Mouse (Mus musculus): ENCODE data around the gene Ltbp1. TPM values are rescaled to one million over a fixed set of nuclear protein-coding genes. Genes with fewer than 3 reads are reported as not detected.
A peak's percentile ranks its signal among the peaks of the same experiment; 100 is the strongest.

The Ltbp1 gene
- polyA plus RNA-seq, 1 experiment = 12.2 TPM

DNA sequence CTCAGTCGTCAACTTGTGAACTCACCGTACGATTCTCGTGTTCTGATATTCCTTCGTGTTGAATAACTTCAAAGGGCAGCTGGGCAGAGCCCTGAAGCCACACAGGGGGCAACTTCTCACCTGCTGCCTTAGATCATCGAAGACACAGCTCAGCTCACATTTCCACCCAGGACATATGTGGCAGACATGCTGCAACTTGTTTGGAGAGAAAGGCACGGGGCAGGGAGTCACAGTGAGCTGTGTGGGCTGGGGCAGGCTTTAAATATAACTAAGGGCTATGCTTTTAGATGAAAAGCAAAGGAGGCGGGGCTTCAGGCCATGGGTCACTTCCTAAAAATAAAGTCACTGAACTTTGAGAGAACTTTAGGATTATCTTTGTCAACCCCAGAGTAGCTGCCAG, 51.3 kb downstream of the Ltbp1 start:
- Histone ChIP-seq H3K4me3 (ENCODE audit: low read depth, low read length) (no peak overlapping the region), H3K27ac (ENCODE audit: insufficient read depth, low read depth, low read length) (no peak overlapping the region), H3K4me1 (ENCODE audit: control insufficient read depth, insufficient read depth, insufficient read length, low read length) (no peaks in the 10 kb centered on the region), H3K36me3 (ENCODE audit: control insufficient read depth, insufficient read depth, low read length) (no peaks in the 10 kb centered on the region), H3K27me3 (ENCODE audit: control insufficient read depth, insufficient read depth, low read length) (no peaks in the 10 kb centered on the region)
- TF ChIP-seq CTCF (IDR thresholded peaks at IDR 0.05; ENCODE audit: extremely low read depth, insufficient read length, insufficient replicate concordance, low read depth, low read length) (no peak), POLR2A (IDR thresholded peaks at IDR 0.05; ENCODE audit: low read depth, low read length) (no peak)
- WGBS = 59% methylated on average over 8 of the region's 8 CpGs

DNA sequence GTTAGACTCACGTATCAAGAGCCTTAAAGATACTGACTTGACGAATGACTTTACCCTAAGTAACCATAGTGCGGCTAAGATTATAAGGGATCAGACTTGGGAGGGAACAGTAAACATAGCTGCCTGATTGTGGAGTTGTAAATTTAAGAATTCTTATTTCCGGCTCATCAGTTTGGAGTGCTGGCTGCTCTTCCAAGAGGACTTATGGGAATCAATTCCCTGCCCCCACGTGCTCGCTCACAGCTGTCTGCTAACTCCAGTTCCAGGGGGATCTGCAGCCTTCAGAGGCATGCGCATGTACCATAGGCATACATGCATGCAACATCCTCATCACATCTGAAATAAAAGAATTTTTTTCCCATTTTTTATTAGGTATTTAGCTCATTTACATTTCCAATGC, 61.0 kb downstream of the Ltbp1 start:
- Histone ChIP-seq H3K27me3 (ENCODE audit: control insufficient read depth, insufficient read depth, low read length) (no peaks in the 10 kb centered on the region), H3K4me1 (ENCODE audit: control insufficient read depth, insufficient read depth, insufficient read length, low read length) (no peaks in the 10 kb centered on the region), H3K36me3 (ENCODE audit: control insufficient read depth, insufficient read depth, low read length) (no peaks in the 10 kb centered on the region), H3K4me3 (ENCODE audit: low read depth, low read length) (no peak overlapping the region), H3K27ac (ENCODE audit: insufficient read depth, low read depth, low read length) (no peak overlapping the region)
- TF ChIP-seq POLR2A (IDR thresholded peaks at IDR 0.05; ENCODE audit: low read depth, low read length) (no peak), CTCF (IDR thresholded peaks at IDR 0.05; ENCODE audit: extremely low read depth, insufficient read length, insufficient replicate concordance, low read depth, low read length) (no peak)
- 48% methylated on average over 7 of the region's 7 CpGs for WGBS

- Histone ChIP-seq H3K4me1 (ENCODE audit: control insufficient read depth, insufficient read depth, insufficient read length, low read length) (no peaks in the 10 kb centered on the region), H3K27me3 (ENCODE audit: control insufficient read depth, insufficient read depth, low read length) (no peaks in the 10 kb centered on the region), H3K36me3 (ENCODE audit: control insufficient read depth, insufficient read depth, low read length) (no peaks in the 10 kb centered on the region), H3K4me3 (ENCODE audit: low read depth, low read length) (no peak overlapping the region), H3K27ac (ENCODE audit: insufficient read depth, low read depth, low read length) (no peak overlapping the region)
- WGBS = 71% methylated on average over 8 of the region's 8 CpGs
- no peak for TF ChIP-seq POLR2A (IDR thresholded peaks at IDR 0.05; ENCODE audit: low read depth, low read length)
- TF ChIP-seq CTCF (IDR thresholded peaks at IDR 0.05; ENCODE audit: extremely low read depth, insufficient read length, insufficient replicate concordance, low read depth, low read length) = no peak
These were observed 61.9 kb downstream of the Ltbp1 start for GRCm38 (mm10) chr17:75067314-75067713.

DNA sequence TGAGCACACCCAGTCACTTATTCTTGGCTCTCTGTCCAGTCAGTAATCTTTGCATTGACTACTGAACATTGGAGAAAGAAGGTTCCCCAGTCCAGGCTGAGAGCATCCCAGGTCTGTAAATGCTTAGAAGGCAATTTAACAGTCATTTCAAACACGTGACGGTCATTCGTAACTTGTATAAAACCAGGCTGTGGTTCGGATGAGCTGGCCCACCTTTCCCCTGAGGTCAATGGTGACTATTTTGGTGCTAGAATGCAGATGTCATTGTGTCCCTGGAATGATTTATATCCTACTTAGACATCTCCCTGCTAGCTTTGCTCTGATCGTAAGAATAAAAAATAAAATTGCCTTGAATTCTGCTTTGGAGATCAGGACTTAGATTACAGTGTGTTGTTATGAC, 63.9 kb downstream of the Ltbp1 start:
- no peaks in the 10 kb centered on the region for H3K36me3 ChIP-seq (ENCODE audit: control insufficient read depth, insufficient read depth, low read length)
- H3K4me1 ChIP-seq (ENCODE audit: control insufficient read depth, insufficient read depth, insufficient read length, low read length) = no peaks in the 10 kb centered on the region
- no peak overlapping the region for H3K27ac ChIP-seq (ENCODE audit: insufficient read depth, low read depth, low read length)
- TF ChIP-seq CTCF (IDR thresholded peaks at IDR 0.05; ENCODE audit: extremely low read depth, insufficient read length, insufficient replicate concordance, low read depth, low read length) = no peak
- TF ChIP-seq POLR2A (IDR thresholded peaks at IDR 0.05; ENCODE audit: low read depth, low read length) = no peak
- H3K27me3 ChIP-seq (ENCODE audit: control insufficient read depth, insufficient read depth, low read length) = no peaks in the 10 kb centered on the region
- 82% methylated on average over 5 of the region's 5 CpGs for WGBS
- no peak overlapping the region for H3K4me3 ChIP-seq (ENCODE audit: low read depth, low read length)

DNA sequence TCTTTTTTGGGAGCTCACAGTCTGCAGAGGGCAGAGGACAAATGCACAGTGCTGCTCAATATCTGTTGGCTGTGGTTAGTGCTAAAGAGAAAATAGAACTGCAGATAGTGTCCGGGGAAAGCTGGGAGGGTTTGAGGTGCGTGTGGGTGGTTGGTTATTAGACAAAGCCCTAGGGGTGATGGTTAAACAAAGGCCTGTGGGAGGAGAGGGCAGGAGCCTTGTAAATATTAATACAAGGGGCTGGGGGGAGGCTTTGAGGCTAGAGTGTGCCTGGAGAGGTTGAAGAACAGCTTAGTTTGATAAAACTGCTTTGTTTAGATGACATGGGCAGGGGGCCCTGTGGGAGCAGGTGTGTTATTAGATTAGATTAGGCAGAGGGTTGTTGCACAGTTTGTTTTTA, 65.8 kb downstream of the Ltbp1 start:
- Histone ChIP-seq H3K27ac (ENCODE audit: insufficient read depth, low read depth, low read length) (no peak overlapping the region), H3K36me3 (ENCODE audit: control insufficient read depth, insufficient read depth, low read length) (no peaks in the 10 kb centered on the region), H3K4me1 (ENCODE audit: control insufficient read depth, insufficient read depth, insufficient read length, low read length) (no peaks in the 10 kb centered on the region), H3K4me3 (ENCODE audit: low read depth, low read length) (no peak overlapping the region), H3K27me3 (ENCODE audit: control insufficient read depth, insufficient read depth, low read length) (no peaks in the 10 kb centered on the region)
- TF ChIP-seq CTCF (IDR thresholded peaks at IDR 0.05; ENCODE audit: extremely low read depth, insufficient read length, insufficient replicate concordance, low read depth, low read length) (no peak), POLR2A (IDR thresholded peaks at IDR 0.05; ENCODE audit: low read depth, low read length) (no peak)
- WGBS = 38% methylated on average over 2 of the region's 2 CpGs

DNA sequence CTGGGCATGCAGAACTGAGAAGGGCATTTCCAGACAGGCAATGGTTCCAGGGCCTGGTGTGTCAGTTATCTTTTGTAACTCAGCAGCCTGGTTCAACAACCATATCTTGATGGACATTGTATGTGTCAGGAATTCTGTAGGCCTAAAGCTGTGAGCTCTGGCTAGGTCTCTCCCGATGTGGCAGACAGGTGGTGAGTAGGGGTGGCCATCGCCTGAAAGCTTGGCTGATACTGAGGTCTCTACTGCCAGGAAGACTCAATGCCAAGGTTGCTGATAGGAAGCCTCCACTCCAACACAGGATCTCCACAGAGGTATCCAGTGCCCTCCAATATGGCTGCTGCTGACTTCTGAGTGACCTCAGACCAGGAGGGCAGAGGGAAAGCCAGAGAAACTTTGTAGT, 66.4 kb downstream of the Ltbp1 start:
- H3K4me3 ChIP-seq (ENCODE audit: low read depth, low read length) = no peak overlapping the region
- H3K4me1 ChIP-seq (ENCODE audit: control insufficient read depth, insufficient read depth, insufficient read length, low read length) = no peaks in the 10 kb centered on the region
- no peak overlapping the region for H3K27ac ChIP-seq (ENCODE audit: insufficient read depth, low read depth, low read length)
- H3K36me3 ChIP-seq (ENCODE audit: control insufficient read depth, insufficient read depth, low read length) = no peaks in the 10 kb centered on the region
- 66% methylated on average over 2 of the region's 2 CpGs for WGBS
- TF ChIP-seq CTCF (IDR thresholded peaks at IDR 0.05; ENCODE audit: extremely low read depth, insufficient read length, insufficient replicate concordance, low read depth, low read length) = no peak
- no peak for TF ChIP-seq POLR2A (IDR thresholded peaks at IDR 0.05; ENCODE audit: low read depth, low read length)
- no peaks in the 10 kb centered on the region for H3K27me3 ChIP-seq (ENCODE audit: control insufficient read depth, insufficient read depth, low read length)

- Histone ChIP-seq H3K4me1 (ENCODE audit: control insufficient read depth, insufficient read depth, insufficient read length, low read length) (no peaks in the 10 kb centered on the region), H3K36me3 (ENCODE audit: control insufficient read depth, insufficient read depth, low read length) (no peaks in the 10 kb centered on the region), H3K27me3 (ENCODE audit: control insufficient read depth, insufficient read depth, low read length) (no peaks in the 10 kb centered on the region), H3K4me3 (ENCODE audit: low read depth, low read length) (no peak overlapping the region), H3K27ac (ENCODE audit: insufficient read depth, low read depth, low read length) (peak overlapping the region; percentile 11; the same call in 1 of the 2 replicates)
- 48% methylated on average over 8 of the region's 8 CpGs for WGBS
- no peak for TF ChIP-seq POLR2A (IDR thresholded peaks at IDR 0.05; ENCODE audit: low read depth, low read length)
These were observed 68.5 kb downstream of the Ltbp1 start for GRCm38 (mm10) chr17:75073887-75074286.
